Mouse (Mus musculus) c-Kit-positive CD71-positive TER-119-negative erythroid progenitor cells, embryonic 14.5 days (primary cell): Measurements from ENCODE around the gene Cep85l.

Experiments
- DNase-seq: peaks from one replicate; pipeline ENCODE4 v3.0.0-alpha.2; 2013; ENCODE audit warnings: low read depth

Cep85l gene

DNA sequence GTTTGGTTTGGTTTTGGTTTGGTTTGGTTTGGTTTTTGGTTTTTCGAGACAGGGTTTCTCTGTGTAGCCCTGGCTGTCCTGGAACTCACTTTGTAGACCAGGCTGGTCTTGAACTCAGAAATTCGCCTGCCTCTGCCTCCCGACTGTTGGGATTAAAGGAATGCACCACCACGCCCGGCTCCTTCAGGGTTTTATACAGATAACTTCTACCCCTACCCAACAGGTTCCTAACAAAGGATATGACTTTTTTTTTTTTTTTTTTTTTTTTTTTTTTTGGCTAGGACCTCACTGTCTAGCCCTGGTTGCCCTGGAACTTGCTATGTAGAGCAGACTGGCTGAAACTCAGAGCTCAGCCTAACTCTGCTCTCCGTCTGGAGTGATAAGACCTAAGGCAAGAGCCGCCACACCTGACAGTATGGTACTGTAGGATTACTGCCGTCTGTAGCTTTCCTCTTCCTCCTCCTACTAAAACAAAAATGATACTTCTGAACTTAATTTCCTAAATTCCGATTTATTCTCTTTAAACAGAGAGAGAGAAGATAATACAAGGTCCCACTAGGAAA, 37.5 kb downstream of the Cep85l start:
- no peak for DNase-seq

- no peak for DNase-seq
These were observed 38.3 kb downstream of the Cep85l start for GRCm38 (mm10) chr10:53341288-53341965.

GRCm38 (mm10) chr10:53339045-53339444, 40.7 kb downstream of the Cep85l start:
- no peak for DNase-seq

GRCm38 (mm10) chr10:53337162-53337923, 42.4 kb downstream of the Cep85l start, which contains the start of gene Pln:
Gene Pln, plus strand, starts transcription at chr10:53337667.
- no peak for DNase-seq

DNA sequence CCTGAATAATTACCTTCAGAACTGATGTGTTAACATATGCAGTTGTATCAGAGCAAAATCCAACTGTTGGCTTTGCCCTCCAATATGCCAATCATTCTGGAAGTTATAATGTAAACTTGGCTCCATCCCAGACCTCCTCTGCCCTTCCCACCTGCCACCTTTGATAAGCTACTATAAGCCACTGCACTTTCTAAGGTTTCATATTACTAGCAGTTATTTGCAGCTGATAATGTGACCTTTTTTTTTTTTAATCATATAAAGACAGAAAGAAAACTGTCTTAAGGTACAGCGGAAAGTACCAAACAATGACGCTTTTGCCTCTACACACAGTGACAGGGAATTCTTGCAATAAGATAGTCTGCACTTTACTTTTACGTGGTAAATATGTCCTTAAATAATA, 43.8 kb downstream of the Cep85l start:
- DNase-seq, result peak; percentile 54

- peak; percentile 60 for DNase-seq
These were observed 44.5 kb downstream of the Cep85l start for GRCm38 (mm10) chr10:53335266-53335665.

DNA sequence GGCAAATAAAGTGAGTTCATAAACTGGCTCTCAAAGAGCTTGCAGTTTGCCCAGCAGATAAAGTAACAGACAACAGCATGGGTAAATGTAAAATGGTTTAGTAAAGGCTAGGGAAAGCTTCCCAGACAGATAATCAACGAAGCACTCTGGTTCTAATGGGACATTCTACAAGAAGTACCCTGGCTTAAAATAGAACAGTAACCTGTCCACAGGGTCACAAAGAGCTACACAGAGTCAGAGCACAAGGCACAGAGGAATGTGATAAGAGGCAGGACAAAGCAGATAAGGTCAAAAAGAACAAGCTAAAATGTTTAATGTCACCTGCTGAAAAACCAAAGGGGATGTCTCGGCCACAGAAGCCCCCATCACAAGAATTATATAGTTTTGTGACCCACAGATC, 47.0 kb downstream of the Cep85l start:
- no peak for DNase-seq

GRCm38 (mm10) chr10:53329257-53329656, 50.5 kb downstream of the Cep85l start:
- no peak for DNase-seq

- no peak for DNase-seq
These were observed 53.4 kb downstream of the Cep85l start for GRCm38 (mm10) chr10:53326367-53326766.

DNA sequence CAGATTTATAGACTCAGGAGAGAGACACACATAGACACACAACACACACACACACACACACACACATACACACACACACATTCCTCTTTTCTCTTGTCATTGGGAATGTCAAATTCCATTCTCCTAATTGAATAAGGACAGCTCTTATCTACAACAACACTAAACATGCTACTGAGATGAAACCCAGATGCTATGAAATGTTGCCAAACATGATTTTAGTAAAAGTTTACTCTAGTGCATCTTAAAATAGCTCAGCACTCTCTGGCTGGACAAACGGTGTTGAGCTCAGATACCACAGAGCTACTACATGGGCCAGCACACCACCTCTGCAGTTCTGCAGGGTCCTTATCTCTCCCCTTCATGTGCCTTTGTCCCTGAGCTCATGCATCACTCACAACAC, 55.1 kb downstream of the Cep85l start:
- DNase-seq, result no peak

GRCm38 (mm10) chr10:53323367-53323766, 56.4 kb downstream of the Cep85l start:
- no peak for DNase-seq

- DNase-seq, result no peak
These were observed 73.1 kb downstream of the Cep85l start for GRCm38 (mm10) chr10:53306674-53307073.

- no peak for DNase-seq
These were observed 73.9 kb downstream of the Cep85l start for GRCm38 (mm10) chr10:53305867-53306266.

DNA sequence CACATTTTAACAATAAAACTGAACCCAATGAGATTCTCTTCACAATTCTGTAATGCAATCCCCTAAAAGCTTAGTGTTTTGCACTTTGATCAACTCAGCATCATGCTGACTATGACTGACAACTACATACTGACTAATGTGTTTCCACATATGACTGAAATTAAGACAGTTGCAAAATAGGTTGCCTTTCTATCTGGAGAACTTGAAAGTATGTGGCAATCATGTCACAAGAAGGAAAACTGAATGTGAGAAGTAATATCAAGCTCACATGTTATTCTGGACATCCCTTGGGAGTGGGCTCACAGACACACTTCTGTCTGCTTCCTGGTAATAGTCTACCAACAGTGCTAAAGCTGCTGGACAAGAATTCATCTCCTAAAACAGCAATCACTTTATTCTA, 94.6 kb downstream of the Cep85l start:
- no peak for DNase-seq

DNA sequence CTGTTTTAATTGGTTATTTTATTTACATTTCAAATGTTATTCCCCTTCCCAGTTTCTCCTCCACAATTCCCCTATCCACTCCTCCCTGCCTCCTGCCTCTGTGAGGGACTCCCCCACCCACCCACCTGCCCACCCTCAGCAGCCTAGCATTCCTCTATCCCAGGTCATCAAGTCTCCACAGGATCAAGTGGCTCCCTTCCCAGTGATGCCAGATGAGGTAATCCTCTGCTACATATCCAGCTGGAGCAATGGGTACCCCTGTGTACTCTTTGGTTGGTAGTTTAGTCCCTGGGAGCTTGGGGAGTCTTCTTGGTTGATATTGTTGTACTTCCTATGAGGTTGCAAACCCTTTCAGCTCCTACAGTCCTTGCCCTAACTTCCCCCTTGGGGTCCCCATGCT, 107.5 kb downstream of the Cep85l start:
- no peak for DNase-seq

DNA sequence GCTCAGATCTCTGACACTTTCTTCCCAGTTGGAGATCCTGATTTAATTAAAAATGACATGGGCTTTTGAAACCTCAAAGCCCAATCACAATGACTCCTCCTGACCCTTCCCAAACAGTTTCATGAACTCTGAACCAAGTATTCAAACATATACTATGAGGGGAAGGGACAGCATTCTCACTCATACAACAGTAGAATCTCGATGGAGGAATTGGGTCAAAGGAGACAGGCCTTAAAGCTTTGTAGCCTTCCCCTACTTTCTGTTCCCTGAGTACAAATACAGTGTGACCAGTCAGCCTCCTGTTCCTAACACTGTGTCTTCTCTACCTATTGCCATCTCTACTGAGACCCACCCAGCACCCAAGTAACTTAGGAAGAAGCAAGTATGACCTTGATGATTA, 117.7 kb downstream of the Cep85l start:
- DNase-seq, result no peak

DNA sequence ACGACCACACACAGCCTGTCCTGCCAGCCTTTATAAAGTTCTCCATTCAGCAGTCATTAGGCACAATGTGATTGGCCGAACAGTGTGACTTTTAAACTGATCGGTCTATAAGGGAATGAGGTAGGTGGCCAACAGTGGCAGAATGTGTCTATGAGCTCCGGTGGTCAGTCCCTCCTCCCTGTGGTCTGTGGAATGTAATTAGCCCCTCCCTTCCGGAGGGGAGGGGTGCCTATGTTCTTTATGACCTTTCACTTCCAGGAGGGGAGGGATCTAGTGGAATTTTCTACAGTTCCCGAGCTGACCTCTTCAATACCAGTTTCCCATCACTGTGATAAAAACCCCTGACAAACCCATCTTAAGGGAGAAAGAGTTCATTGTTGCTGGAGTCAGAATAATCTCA, 144.4 kb downstream of the Cep85l start:
- no peak for DNase-seq

GRCm38 (mm10) chr10:53234683-53235082, 145.1 kb downstream of the Cep85l start:
- DNase-seq, result no peak

- no peak for DNase-seq
These were observed 145.6 kb downstream of the Cep85l start for GRCm38 (mm10) chr10:53234086-53234613.

- DNase-seq, result no peak
These were observed 148.9 kb downstream of the Cep85l start for GRCm38 (mm10) chr10:53230809-53231208.

GRCm38 (mm10) chr10:53229190-53229589, 150.6 kb downstream of the Cep85l start:
- peak; percentile 54 for DNase-seq
